Mouse (Mus musculus) limb, embryonic 10.5 days (tissue): ENCODE measurements at regions not wholly inside any gene's neighbourhood (a gene's known extent, or its start where the extent isn't known, plus 50 kb on each side); places are given as distances from the start of the nearest gene placed in this dataset.

Experiments used
- DNase-seq: peaks from one replicate; pipeline ENCODE4 v3.0.0-alpha.2; 2017; ENCODE audit warnings: low spot score
- H3K27ac ChIP-seq: fragments of 300-500 bp; sonication (generic); 2 replicates; pipeline ENCODE4 v1.5.1; 2016; ENCODE audit warnings: mild to moderate bottlenecking
- H3K27me3 ChIP-seq: fragments of 300-500 bp; sonication (generic); 2 replicates; pipeline ENCODE4 v1.6.1; 2016; ENCODE audit warnings: low read depth, mild to moderate bottlenecking; ENCODE audit not compliant: poor library complexity, severe bottlenecking
- H3K36me3 ChIP-seq: fragments of 300-500 bp; sonication (generic); 2 replicates; pipeline ENCODE4 v1.6.1; 2016; ENCODE audit warnings: mild to moderate bottlenecking, moderate library complexity
- H3K4me1 ChIP-seq: fragments of 300-500 bp; sonication (generic); 2 replicates; pipeline ENCODE4 v1.6.1; 2016
- H3K4me3 ChIP-seq: fragments of 300-500 bp; sonication (generic); 2 replicates; pipeline ENCODE4 v1.5.1; 2016; ENCODE audit warnings: mild to moderate bottlenecking, moderate library complexity
- H3K9me3 ChIP-seq: fragments of 300-500 bp; sonication (generic); replicated peaks from 2 replicates; pipeline ENCODE4 v1.6.1; 2016; ENCODE audit warnings: mild to moderate bottlenecking
- WGBS: fragments of 180-500 bp; shearing (Covaris S2); methylation state at CpG from one replicate; pipeline ENCODE4 v1.1.7; 2016; 5-methylcytosine and 5-hydroxymethylcytosine counted together

DNA sequence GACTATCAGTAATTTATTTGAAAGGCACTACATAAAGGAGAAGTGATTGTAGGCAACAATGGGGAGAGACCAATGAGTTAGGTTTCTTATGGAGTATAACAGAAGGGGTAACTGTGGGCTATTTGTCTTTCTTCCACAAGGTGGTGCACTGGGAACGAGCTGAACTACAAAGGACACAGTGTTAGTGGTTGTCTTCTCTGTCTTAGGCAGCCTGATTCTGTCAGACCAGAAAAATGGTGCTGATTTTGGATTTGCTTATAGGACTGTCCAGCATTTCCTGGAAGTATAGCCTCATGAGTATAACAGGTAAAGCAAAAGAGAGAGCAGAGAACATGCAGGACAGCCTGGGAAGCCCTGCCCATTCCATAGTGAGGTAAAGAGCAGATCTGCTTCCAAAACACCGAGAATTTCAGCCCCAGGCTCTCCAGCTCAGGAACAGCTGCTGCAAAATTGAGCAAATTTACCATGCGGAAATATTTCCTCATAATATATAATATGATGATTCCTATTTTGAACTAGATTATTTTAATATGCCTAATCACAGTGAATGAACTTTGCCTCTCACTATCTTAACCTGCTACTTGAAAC, 497.8 kb downstream of the Tox3 start:
- no peaks in the 10 kb centered on the region for H3K27me3 ChIP-seq
- WGBS, result 61% methylated on average over 3 of the region's 3 CpGs
- H3K4me1 ChIP-seq, result no peaks in the 10 kb centered on the region
- H3K36me3 ChIP-seq, result no peaks in the 10 kb centered on the region
- peak; percentile 37 for DNase-seq
- H3K27ac ChIP-seq, result no peak overlapping the region
- no peaks in the 10 kb centered on the region for H3K9me3 ChIP-seq
- H3K4me3 ChIP-seq, result no peak overlapping the region

DNA sequence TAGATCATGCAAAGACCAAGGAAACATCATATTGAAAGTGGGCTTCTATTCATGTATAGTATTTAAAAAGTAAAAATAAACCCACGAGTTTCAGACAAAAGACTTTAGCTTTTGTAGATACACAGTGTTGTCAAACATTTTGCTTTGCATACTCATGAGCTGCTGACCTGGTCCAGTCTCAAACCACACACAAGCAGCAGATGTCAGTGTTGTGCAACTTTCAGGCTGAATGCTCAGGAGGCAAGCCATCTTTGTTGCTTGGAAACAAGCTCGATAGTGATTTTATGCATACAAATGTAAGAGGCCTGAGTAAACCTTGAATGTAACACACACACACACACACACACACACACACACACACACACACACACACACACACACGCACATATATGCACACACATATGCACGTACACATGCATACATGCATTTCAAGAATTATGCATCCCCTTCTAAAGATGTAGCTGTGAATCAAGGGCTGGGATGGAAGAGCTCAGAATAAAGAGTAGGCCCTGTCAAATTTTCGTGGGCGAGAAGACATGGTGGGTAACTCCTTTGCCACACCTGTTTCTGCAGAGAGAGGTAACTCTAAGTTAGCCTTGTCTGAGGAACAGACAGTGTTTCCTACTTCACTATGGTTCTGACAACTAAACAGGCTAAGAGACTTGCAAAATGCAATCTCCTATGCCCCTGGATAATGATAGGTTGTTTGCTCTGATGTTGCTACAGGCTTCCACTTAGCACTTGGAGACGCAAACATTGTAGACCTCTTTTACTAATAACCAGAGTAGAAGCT, 498.5 kb downstream of the Tox3 start:
- 76% methylated on average over 7 of the region's 7 CpGs for WGBS
- H3K4me1 ChIP-seq, result no peaks in the 10 kb centered on the region
- H3K27me3 ChIP-seq, result no peaks in the 10 kb centered on the region
- no peaks in the 10 kb centered on the region for H3K36me3 ChIP-seq
- no peak overlapping the region for H3K27ac ChIP-seq
- no peak for DNase-seq
- no peaks in the 10 kb centered on the region for H3K9me3 ChIP-seq
- H3K4me3 ChIP-seq, result no peak overlapping the region

DNA sequence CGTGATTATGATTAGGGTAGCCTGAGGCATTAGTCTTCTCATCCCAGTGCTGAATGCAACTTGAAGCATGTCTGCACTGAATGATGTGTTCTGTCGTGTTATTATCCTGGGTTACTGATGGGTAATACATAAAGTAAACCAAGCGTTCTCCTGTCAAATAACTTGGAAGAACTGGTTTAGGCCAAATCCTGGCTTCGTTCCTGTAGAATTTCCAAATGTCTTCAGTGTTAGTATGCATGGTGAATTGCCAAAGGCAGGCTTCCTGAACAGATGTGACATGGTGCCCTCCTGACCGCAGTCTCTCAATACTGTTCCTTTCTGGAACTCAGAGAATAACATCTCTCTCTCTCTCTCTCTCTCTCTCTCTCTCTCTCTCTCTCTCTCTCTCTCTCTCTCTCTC, 509.6 kb downstream of the Tox3 start:
- no peak for DNase-seq
- Histone ChIP-seq H3K27me3 (no peaks in the 10 kb centered on the region), H3K4me1 (no peaks in the 10 kb centered on the region), H3K27ac (no peak overlapping the region), H3K4me3 (no peak overlapping the region), H3K9me3 (no peaks in the 10 kb centered on the region), H3K36me3 (no peaks in the 10 kb centered on the region)
- 83% methylated on average over 5 of the region's 5 CpGs for WGBS

DNA sequence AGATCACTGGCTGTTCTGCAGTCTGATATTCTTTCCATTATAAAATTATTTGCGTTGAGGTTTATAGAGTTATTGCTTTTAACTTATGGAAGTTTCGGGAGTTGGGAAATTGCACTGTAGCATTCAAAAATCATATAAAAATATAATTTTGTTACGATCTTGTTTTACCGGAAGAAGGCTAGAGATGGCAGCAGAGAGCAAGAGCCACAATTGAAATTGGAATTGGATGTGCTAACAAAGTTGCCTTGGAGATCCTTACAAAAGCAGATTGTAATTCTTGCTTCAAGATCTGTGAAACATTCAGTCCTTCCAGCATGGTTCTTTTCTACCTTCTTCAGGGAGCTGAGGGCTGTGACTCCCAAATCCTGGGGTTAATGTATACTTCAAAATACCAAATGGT, 514.4 kb downstream of the Tox3 start:
- H3K27me3 ChIP-seq, result no peaks in the 10 kb centered on the region
- no peaks in the 10 kb centered on the region for H3K9me3 ChIP-seq
- H3K27ac ChIP-seq, result no peak overlapping the region
- WGBS, result 76% methylated on average over 4 of the region's 4 CpGs
- H3K36me3 ChIP-seq, result no peaks in the 10 kb centered on the region
- H3K4me1 ChIP-seq, result no peaks in the 10 kb centered on the region
- no peak for DNase-seq
- no peak overlapping the region for H3K4me3 ChIP-seq

DNA sequence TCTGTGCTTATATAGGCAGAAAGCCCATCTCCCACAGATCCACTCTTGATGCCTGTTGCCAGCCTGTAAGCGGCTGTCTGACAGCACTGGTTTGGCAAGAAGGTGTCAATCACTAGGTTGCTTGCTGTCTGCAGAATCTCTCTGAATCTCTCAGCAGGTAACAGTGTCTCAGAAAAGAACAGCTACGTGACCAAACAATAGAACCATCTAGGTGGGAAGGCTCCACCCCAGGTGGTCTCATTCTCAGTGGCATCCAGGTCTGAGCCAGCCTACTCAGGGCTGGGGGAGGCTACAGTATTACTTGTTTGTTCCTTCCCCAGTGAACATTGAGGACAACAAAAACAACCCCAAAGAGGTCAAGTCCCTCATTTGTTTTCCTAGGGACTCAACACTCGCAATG, 523.6 kb downstream of the Tox3 start:
- H3K9me3 ChIP-seq, result no peaks in the 10 kb centered on the region; the same call in 1 of the 2 replicates
- no peak for DNase-seq
- no peak overlapping the region for H3K27ac ChIP-seq
- H3K4me1 ChIP-seq, result no peaks in the 10 kb centered on the region
- WGBS, result 39% methylated on average over 3 of the region's 3 CpGs
- no peaks in the 10 kb centered on the region for H3K27me3 ChIP-seq
- no peak overlapping the region for H3K4me3 ChIP-seq
- H3K36me3 ChIP-seq, result no peaks in the 10 kb centered on the region

DNA sequence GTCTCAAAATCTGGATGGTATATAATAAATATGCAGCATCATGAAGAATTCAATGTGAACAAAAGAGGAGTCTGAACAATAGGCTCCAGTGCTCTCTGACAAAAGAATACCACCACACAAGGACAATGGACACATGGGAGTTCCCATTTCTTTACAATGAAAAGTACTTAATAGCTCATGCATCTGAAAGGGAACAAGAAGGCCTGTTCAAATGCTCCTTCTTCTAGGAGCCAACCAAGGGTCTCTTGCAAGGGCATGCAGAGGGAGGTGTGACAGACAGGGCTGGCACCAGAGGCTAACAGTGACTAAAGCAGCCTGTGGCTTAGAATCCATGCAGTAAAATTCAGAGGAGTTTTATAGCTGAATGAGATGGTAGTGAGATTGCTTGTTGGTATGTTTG, 524.5 kb downstream of the Tox3 start:
- Histone ChIP-seq H3K27ac (no peak overlapping the region), H3K4me1 (no peaks in the 10 kb centered on the region), H3K36me3 (no peaks in the 10 kb centered on the region), H3K4me3 (no peak overlapping the region), H3K9me3 (no peaks in the 10 kb centered on the region; the same call in 1 of the 2 replicates), H3K27me3 (no peaks in the 10 kb centered on the region)
- no peak for DNase-seq

DNA sequence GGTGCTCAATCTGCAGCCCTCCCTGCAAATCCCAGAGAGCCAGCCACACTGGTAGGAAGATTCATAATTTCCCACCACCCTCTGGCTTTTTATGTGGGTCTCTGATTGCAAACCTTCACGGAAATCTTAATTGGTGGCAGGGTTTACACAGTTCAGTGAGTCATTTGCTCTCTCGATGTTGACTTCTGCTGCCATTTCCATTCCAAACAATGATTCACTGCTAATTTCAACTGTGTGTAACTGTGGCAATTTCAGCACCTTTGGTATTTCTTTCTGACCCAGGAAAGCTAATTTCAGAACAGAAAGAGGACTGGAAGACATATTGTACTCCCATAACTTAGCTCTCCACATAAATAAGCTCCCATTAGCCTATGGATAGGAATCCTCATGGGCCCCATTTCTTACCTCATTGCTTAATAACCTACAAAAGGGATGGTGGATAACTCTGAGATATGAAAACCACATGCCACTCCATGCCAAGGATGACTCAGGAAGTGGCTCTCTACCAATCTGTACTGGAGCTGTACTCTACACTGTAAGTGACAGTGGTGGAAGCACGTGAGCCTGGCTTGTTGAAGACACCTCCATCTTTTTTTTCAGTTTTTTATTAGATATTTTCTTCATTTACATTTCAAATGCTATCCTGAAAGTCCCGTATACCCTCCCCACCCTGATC, 536.0 kb downstream of the Tox3 start:
- no peak for DNase-seq
- WGBS, result 88% methylated on average over 4 of the region's 4 CpGs
- Histone ChIP-seq H3K36me3 (no peaks in the 10 kb centered on the region), H3K27me3 (no peaks in the 10 kb centered on the region), H3K9me3 (no peaks in the 10 kb centered on the region), H3K4me3 (no peak overlapping the region), H3K4me1 (no peaks in the 10 kb centered on the region), H3K27ac (no peak overlapping the region)

DNA sequence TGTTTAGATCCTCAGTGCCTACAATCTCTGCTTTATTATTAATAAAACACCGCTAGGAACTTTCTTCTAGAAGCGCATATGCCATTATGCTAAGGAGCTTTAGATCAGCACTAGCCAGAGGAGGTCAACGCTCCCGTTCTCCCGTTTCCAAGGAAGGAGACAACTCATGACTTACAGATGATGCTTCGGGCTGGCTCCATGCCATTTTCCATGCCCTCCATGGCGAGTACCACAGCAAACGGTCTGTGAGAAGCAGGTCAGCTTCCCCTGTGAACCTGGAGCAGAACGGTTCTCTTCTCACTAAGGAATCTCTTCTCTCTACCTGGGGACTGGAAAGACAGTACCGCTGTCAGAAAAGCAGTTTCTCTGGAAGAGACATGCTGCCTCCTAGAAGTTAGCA, 559.8 kb downstream of the Tox3 start:
- DNase-seq, result no peak
- Histone ChIP-seq H3K4me1 (peaks cover 32% of the 10 kb centered on the region), H3K27ac (no peak overlapping the region), H3K4me3 (no peak overlapping the region), H3K9me3 (no peaks in the 10 kb centered on the region), H3K36me3 (no peaks in the 10 kb centered on the region), H3K27me3 (peaks cover 71% of the 10 kb centered on the region)
- WGBS, result 79% methylated on average over 10 of the region's 10 CpGs

DNA sequence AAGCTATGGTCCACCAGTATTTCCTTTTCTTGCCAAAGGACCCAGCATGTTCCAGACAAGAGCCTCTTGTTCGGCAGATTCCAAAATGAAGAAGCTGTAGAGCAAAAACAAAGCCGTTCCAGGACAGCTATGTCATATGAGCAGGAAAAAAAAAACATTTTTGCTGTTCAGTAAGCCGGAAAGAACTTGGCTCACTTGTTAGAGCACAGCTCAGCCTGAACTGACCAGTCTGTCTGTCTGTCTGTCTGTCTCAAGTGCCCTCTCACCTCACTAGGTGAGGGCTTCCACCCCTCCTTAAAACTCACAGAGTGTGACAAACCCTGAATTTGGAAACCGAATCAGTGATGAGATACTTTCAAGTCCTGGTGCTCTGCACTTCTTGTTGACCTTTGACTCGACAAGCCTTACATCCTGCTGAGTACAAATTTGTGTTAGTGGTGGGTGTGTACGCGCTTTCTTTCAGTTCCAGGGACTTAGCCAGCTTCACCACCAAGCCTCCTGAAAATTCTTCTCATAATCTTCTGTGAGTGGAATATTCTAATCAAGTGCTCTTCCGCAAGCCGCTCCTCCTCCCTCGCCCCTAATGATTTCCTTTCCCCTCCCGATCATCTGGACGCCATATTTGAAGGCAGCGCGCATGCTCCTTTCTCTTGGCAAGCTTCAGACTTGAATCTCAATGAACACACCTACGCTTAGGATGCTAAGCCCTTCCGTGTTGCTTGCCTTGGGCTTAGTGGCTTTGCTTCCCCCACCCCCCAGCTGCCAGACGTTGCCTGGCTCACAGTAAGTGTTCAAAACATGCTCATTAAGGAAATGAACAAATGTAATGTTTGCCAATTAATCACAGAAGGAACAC, 560.9 kb downstream of the Tox3 start:
- WGBS, result 71% methylated on average over 17 of the region's 17 CpGs
- peak overlapping the region; percentile 66 for H3K27ac ChIP-seq
- no peak overlapping the region for H3K4me3 ChIP-seq
- H3K27me3 ChIP-seq, result peaks cover 81% of the 10 kb centered on the region
- no peaks in the 10 kb centered on the region for H3K9me3 ChIP-seq
- peaks cover 40% of the 10 kb centered on the region for H3K4me1 ChIP-seq
- DNase-seq, result no peak
- H3K36me3 ChIP-seq, result no peaks in the 10 kb centered on the region

DNA sequence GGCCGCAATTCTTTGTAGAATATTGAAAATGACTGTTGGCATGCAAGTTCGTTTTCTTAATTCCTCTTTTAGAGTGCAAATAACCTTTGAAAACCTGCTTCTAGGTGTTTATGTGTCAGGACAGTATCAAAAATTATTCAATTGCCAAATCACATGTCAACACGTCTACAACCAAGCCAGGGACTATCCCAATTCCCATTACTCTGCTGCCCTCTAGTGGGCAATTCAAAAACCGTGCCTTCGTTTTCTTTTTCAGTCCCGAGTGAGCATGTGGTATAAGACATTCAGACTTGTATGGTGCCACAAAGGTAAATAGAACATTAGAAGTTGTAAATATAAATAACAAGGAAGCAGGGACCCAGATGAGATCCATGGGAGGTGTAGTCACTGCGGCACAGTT, 563.1 kb downstream of the Tox3 start:
- no peak overlapping the region for H3K4me3 ChIP-seq
- 21% methylated on average over 7 of the region's 7 CpGs for WGBS
- no peak overlapping the region for H3K27ac ChIP-seq
- DNase-seq, result peak; percentile 84
- H3K4me1 ChIP-seq, result peaks cover 40% of the 10 kb centered on the region
- H3K9me3 ChIP-seq, result no peaks in the 10 kb centered on the region
- no peaks in the 10 kb centered on the region for H3K36me3 ChIP-seq
- H3K27me3 ChIP-seq, result peaks cover 88% of the 10 kb centered on the region

DNA sequence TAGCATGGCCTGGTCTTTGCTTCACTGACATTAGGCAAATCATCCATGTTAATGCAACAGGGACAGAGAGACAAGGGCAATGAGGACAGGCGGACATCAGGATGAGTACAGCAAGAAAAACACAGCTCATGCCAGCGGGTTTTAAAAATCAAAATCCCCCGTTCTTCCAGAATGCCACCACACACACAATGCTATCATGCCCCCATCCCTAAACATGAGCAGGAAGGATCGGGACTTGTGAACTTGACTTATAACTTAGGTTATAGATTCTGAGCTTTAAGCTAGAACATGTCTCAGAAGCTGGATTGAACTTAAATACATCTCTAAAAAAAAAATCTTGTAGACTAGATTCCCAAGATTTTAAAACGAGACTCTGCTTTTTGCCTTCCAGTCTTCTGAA, 564.8 kb downstream of the Tox3 start:
- H3K27ac ChIP-seq, result no peak overlapping the region
- H3K4me3 ChIP-seq, result no peak overlapping the region
- WGBS, result 85% methylated on average over 5 of the region's 5 CpGs
- H3K27me3 ChIP-seq, result peaks cover 88% of the 10 kb centered on the region
- peaks cover 29% of the 10 kb centered on the region for H3K4me1 ChIP-seq
- DNase-seq, result no peak
- no peaks in the 10 kb centered on the region for H3K36me3 ChIP-seq
- H3K9me3 ChIP-seq, result no peaks in the 10 kb centered on the region

DNA sequence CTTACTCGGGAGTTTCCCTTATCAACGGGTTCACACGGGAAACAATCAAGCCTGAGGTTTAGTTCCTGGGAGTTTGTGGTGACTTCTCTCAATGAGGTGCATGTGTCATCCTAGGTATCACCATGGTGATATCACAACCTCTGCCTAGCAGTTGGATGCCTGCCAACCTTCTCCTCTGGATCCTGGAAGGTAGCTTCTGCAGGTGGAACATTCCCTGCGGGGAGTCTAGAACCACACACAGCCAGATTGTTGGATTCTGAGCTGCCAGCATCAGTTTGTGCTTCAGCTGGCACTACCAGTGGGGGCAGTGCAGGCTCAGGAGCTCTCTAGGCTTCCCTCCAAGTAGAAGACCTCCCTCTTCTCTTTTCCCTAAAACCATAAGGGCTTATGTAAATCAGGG, 581.8 kb downstream of the Tox3 start:
- WGBS, result 72% methylated on average over 4 of the region's 4 CpGs
- Histone ChIP-seq H3K4me1 (peaks cover 15% of the 10 kb centered on the region), H3K4me3 (no peak overlapping the region), H3K36me3 (no peaks in the 10 kb centered on the region), H3K27ac (no peak overlapping the region), H3K9me3 (no peaks in the 10 kb centered on the region), H3K27me3 (peaks cover 15% of the 10 kb centered on the region; the same call in 1 of the 2 replicates)
- no peak for DNase-seq

DNA sequence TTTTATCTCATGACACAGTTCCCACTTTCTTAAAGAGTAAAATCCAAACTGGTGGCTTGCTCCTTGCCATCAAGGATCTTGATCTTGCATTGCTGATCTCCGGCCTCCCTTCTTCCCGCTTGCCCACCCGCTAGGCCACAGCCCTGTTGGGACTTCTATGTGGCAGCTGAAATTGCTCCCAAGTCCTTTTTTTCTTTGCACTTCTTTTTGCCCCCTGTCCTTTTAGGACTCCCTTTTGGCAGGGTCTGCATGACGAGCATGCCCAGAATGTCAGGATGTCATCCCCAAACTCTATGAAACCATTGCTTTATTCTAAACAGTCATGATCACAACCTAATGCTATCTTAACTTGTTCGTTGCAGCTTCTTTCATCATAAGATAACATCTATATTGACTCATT, 588.6 kb downstream of the Tox3 start:
- WGBS, result 89% methylated on average over 5 of the region's 5 CpGs

More for the DNA sequence above, 588.6 kb downstream of the Tox3 start:
- Histone ChIP-seq H3K27me3 (no peaks in the 10 kb centered on the region), H3K36me3 (no peaks in the 10 kb centered on the region), H3K9me3 (no peaks in the 10 kb centered on the region), H3K27ac (no peak overlapping the region), H3K4me3 (no peak overlapping the region), H3K4me1 (peaks cover 27% of the 10 kb centered on the region)
- DNase-seq, result no peak
